Mouse (Mus musculus) fibroblast of lung, adult 2 months (primary cell): ENCODE measurements around the gene Ap2s1.
A peak's percentile ranks its signal among the peaks of the same experiment; 100 is the strongest.

ENCODE experiments used
- DNase-seq: peaks from one replicate; pipeline ENCODE4 v3.0.0-alpha.2; 2011; ENCODE audit warnings: low read depth

The Ap2s1 gene

DNA sequence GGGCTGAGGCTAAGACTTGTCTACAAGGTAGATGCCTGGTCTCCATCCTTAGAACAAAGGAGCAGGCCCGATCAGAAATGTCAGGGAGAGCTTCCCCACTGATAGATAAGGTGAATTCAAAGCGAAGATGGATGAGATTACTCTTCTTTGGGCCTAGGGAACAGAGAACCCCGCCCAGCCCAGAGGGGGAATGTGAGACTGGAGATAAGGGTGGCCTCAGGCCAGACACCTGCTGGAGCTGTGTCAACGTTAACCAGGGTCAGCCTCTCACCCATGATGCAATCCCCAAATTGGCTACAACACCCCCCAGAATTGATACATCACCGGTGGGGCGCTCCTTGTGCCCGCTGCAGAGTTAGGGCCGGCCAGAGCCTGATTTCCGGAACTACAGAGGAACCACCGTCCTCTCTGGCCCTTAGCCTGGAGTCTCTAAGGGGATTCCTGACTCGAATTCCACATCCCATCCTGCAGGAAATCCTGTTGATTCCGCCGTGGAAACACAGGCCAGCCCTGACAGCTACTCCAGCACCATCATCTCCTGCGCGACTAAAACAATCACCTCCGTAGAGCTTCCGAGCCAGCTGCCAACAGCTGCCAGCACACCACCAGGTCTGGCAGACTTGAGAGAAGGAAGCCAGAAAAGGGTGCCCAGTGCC lies 17.3 kb downstream of the Ap2s1 start:
- no peak for DNase-seq

DNA sequence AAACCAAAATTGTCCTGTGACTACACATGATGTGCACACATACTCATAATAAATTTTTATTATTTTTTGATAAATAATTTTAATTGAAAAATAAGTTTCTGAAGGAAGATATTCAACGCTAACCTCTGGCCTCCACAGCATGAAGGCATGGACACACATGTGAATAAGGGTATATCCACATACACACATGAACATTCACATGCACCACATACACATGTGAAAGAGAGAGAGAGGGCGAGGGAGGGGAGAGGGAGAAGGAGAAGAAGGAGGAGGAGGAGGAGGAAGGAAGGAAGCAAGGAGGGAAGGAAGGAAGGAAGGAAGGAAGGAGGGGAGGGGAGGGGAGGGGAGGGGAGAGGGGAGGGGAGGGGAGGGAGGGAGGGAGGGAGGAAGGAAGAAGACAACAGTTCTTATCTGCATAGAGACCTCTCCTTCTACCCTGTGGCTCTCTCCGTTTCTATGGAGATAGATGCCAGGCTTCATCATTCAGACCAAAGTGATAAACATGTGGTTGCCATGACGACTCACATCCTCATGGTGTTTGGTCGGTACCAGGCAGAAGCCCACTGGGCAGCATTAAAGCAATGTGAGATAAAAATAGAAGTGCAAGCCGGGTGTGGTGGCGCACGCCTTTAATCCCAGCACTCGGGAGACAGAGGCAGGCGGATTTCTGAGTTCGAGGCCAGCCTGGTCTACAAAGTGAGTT lies 20.8 kb downstream of the Ap2s1 start:
- no peak for DNase-seq

DNA sequence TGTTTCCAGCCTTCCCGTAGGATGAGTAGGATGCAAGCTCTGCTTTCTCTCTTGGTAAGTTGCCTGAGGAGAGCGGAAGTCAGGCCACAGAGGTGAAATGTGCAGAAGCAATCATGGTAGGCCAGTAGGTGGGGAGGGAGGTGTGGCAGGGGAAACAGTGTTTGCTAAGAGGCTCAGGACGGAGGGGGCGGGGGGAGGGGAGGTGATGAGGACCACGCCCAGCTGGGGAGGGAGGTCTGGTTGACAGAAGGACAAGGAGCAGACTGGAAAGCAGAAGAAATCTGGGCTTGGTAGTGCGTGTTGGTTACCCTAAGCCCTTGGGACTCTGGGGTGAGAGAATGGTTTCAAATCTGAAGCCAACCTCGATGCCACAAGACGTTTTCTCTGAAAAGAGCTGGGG lies 22.1 kb downstream of the Ap2s1 start:
- no peak for DNase-seq

DNA sequence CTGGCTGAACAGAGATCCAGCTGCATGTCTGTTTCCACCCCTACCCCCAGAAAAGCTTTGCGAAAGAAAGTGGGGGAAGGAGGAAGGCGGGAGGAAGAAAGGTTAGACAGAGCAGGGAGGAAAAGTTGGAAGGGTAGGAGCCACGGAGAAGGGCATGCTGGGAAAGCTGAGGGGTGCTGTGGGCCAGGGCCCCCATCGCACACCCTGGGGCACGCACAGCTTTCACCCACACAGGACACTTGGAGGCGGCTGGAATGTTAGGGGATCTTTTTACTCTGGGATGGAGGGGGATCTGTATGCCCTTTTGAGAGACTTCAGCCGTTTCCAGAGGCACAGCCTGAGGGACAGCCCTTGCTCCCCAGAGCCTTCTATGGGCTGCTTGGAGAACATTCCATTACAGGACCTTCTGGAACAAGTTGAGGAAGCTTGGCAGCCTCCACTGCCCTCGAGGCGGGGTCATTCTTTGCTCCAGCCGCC lies 22.8 kb downstream of the Ap2s1 start:
- no peak for DNase-seq

DNA sequence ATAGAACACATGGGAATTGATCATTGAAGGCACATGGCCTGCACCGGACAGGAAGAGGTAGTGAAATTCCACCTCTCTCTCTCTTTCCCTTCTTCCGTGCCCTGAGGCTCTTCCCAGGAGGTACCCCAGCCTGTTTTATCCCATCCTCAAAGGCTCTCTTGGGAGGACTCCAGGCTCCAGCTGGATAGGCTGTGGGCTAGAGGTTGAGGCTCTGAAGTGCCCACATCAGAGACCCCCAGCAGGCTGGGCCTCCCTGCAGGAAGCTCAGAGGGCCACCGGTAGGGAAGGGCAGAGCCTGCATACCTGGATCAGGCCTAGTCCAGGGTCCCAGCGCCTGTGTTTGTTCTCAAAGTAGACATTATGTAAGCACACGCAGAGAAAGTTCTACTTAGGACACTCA lies 23.4 kb downstream of the Ap2s1 start:
- no peak for DNase-seq

DNA sequence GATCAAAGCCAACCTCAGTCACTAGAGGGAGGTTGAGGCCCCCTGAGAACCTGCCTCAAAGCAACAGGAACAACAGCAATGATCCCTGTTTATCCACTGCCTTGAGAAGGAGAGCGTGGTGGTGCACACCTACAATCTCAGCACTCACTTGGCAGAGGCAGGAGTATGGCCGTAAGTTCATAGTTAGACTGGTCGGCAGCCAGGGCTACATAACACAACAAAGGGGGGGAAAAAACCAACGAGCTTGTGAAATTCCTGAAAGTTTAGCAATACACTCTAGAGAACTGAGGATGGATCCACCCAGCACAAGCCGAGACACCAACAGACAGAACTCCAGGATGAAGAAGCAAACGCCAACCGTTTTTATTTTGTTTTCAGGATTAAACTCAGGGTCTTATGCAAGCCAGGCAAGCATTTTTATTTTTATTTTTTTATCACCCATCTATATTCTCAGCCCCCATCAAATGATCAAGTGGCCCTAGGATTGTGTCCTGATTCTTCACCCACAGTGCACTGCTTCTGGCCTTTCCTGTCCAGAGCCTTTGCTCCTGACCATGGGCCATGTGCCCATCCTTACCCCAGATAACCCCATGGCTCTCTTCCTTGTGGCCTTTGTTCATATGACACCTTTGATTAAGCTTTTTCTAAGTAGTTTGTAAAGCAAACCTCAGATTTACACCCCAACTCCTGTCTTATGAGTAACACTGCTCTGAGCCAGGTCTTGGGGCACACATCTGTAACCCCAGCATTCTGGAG lies 25.4 kb downstream of the Ap2s1 start:
- DNase-seq = no peak

DNA sequence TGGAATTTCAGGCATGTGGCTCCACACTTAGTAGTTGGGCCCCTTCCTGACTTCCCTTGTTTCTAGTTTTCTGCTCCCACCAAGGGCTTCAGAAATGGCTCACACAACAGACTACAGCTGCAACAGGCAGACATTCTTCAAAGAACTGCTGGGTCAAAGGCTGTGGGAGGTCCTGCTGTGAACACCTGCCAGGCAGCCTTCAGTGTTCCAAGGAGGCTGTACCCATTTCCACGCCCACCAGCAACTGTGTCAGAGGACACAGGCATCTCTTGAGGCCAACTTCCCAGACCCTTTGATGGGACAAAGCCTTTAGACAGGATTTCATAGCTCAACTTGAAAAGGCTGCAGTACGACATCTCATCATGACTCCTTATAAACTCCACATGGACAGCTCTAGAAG lies 28.2 kb downstream of the Ap2s1 start:
- DNase-seq = no peak

DNA sequence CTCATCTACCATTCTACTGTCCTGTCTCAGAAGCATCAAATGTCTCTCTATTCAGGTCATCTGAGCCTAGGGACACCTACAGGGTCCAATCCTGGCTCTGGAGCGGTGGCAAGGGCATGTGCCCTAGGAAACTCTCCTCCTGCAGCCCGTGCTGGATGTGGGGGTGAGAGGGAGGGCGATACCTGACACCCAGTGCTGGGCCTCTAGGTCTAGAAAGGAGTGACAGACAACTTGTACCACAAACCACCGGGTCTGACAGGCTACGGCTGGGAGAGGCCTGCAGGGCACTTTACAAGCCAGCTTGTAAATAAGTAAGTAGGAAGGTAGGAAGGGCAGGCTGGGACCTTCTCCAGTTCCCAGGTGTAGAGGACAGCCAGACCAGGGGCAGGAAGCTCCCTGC lies 37.7 kb downstream of the Ap2s1 start:
- DNase-seq = no peak

DNA sequence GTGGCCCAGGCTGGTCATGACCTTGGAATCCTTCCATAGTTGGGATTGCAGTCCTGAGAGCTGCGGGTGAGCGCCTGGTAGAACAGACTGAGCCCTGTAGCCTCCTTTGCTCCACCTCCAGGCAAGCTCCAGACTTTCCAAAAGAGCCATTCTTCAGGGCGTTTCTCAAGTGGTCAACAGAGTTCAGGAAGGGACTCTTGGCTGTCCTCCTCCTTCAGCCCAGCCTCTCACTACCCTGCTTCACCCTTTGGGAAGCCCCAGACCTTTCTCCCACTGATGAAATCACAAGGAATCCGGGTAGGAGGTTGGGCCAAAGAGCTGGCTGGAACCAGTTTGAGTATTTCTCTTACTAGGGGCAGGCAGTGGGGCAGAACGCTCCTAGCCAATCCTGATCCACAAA lies 41.9 kb downstream of the Ap2s1 start:
- peak; percentile 89 for DNase-seq

DNA sequence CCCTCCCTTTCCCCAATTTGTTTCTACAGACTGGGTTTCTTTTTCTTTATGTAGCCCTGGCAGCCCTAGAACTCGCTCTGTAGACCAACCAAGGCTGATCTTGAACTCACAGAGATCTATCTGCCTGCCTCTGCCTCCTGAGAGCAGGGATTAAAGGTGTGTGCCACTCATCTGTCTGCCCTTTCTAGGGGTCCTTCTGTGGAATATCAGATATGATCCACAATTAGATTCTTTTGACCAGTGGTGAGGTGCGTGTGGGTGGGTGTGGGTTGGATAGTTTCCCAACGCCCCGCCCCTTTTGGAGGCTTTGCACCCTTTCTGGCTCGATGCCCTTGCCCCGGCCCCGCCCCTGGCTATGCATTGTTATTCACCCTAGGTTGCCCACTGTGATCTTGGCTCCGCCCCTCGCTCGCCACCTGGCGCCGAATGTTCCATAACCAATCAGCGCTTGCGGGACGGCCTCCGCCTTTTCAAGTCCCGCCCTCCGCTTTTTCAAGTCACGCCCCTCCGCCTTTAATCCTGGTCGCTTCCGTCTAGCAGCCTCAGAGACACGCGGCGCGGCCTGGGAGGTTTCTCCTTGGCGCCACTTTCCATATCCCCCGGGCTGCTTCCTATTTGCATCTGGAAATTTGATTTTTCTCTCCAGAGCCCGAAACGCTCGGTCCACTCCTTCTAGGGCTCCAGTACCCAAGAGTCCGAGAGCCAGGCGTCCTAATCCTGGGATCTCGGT lies 42.8 kb downstream of the Ap2s1 start, which contains the start of gene Slc1a5:
TSS of gene Slc1a5 (plus strand) at position 516 of the 730 bp plus-strand sequence.
- DNase-seq = peak; percentile 78

DNA sequence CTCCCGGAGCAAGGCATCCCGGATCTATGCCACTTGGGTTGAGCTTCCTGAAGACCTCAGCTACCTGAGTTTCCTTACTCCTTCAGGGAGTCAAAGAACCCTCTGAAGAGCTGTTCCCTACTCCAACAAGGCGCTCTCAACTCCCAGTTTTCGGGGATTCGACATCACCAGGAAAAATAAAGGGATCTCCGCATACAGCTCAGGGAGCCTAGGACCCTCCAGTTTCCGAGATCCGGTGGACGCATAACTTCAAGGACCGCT lies 43.3 kb downstream of the Ap2s1 start:
- no peak for DNase-seq

DNA sequence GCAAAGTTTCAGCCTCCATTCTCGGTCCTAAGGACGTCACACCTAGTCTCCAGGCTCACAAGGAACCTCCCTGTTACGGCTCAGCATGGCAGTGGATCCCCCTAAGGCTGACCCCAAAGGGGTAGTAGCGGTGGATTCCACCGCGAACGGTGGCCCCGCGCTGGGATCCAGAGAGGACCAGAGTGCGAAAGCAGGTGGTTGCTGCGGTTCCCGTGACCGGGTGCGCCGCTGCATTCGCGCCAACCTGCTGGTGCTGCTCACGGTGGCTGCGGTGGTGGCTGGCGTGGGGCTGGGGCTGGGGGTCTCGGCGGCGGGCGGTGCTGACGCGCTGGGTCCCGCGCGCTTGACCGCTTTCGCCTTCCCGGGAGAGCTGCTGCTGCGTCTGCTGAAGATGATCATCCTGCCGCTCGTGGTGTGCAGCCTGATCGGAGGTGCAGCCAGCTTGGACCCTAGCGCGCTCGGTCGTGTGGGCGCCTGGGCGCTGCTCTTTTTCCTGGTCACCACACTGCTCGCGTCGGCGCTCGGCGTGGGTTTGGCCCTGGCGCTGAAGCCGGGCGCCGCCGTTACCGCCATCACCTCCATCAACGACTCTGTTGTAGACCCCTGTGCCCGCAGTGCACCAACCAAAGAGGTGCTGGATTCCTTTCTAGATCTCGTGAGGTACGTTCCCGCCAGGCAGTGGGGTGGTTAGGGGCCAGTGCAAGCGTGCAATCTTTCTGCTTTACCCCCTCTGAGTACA lies 43.8 kb downstream of the Ap2s1 start:
- DNase-seq = no peak

DNA sequence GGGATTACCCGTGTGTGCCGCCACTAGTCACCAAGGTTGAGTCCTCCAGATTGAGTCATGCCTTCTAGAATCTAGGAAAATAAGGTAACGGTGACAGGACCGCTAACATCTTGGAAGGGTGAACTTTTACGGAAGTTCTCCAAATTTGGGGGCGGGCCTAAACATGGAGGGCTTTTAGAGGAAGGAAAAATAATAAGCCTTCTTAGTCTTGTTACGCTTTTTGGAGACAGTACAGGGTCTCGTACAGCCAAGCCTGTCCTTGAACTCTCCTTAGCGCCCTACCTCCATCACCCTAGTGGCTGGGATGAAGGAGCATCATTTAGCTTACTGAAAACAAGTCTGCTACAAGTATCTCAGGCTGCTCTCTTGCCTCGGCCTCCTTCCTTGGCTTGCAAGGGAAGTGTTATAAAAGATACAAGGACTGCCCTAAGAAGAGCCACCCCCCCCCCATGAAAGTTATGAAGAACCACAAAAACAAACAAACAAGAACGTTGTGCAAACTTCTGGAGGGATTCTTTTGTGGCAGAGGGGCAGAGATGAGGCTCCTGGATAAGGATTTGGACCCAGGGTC lies 44.4 kb downstream of the Ap2s1 start:
- no peak for DNase-seq

DNA sequence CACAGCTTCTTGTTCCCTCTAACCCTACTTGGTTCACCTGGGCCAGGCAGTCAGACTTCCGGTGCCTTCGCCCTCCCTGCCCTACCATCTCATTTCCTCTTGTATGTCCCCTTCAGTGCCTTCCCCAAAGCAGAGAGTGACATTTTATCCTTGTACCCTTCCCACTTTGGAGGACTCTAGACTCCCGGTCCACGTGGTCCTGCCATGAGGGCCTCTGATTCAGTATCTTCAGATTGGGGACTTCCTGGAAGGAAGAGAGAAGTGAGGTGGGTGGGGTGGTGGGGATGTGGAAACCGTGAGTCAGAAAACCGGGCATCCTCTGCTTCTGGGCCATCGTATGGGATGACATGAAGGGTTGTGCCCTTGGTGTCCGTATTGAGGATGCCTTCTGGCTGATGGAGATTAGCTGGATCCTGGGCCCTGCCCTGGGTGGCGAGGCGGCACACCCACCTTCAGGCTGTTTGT lies 45.0 kb downstream of the Ap2s1 start:
- no peak for DNase-seq

DNA sequence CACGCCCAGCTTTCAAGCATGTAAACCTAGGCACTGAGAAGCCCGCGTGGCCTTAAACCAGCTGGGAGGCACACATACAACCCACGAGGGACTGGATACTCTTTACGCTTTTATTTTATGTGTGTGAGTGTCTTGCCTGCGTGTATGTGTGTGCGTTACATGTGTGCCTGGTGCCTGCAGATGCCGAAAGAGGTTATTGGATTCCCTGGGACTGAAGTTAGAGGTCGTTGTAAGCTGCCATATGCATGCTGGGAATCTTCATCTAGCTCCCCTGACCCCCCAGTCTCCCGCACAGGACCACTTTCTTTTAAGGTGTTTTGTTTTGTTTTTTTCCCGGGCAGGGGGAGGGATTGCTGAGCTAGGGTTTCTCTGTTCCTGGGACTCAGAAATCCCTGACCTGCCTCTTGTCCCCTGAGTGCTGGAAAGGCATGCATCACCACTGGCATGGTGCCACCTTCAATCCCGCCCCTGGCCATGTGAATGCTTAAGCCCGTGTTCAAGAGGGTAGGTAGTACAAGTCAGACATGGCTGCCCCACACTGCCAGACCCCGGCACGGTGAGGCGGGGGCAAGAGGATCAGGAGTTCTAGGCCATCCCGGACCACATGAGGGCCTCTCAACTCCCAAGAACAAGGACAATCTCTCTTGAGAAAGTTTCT lies 45.7 kb downstream of the Ap2s1 start:
- DNase-seq = no peak

DNA sequence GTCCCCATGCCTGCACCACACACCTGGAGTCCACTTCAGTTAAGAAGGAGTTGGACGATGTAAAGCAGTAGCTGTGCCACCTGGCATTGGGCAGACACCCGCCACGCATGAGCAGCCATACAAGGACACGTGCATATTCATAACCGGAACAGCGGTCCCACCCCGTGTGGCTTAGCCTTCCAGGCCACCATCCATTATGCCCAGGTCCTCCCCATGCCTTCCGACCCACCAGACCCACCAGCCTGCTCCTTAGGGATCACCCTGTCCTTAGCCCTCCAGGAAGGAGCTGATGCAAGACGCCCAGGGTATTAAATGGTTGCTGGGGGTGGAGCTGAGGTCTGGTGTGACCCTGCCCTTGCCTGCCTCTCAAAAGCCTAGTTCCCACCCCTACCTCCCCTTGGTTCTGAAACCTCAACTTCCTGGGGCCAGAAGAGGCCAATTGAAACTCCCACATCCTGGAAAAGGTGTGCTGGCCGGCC lies 46.3 kb downstream of the Ap2s1 start:
- DNase-seq = no peak

DNA sequence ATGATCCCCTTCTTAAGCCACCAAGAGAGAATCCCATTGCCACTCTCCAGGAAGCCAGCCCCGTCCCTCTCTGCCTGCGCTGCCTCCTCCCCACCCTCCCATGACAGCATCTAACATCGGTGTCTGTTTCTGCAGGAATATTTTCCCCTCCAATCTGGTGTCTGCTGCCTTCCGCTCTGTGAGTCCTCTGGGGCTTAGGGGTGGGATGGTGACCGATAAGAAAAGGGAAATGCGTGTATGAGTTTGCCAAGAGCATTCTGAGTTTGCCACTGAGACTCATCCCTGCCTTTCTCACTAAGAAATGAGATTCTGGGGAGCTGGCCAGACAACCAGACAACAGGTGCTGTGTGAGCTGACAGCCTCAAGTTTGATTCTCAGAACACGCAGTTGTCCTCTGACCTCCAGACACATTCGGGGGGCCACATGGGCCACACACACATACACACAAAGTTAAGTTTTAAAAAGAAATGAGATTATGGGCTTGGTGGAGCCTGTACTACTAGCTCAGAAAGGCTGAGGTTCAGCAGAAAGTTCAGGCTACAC lies 47.4 kb downstream of the Ap2s1 start:
- DNase-seq = no peak

DNA sequence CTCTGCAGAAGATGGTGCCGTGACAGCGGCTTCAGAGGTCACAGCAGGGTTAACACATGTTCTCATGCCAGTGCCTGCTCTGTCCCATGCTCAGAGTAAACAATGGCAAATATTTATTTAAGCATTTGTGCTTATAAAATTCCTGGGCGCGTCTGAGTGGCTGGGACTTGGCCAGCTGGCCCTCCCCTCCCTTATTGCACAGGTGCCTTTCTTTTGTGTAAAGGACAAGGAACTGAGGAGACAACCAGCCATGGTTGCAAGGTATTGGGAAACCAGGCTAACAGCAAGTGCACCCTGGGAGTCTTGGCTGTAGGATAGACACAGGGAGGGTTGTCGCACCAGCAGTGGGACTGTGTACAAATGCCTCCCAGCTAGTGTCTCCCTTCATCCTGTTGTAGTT lies 54.1 kb downstream of the Ap2s1 start:
- no peak for DNase-seq

DNA sequence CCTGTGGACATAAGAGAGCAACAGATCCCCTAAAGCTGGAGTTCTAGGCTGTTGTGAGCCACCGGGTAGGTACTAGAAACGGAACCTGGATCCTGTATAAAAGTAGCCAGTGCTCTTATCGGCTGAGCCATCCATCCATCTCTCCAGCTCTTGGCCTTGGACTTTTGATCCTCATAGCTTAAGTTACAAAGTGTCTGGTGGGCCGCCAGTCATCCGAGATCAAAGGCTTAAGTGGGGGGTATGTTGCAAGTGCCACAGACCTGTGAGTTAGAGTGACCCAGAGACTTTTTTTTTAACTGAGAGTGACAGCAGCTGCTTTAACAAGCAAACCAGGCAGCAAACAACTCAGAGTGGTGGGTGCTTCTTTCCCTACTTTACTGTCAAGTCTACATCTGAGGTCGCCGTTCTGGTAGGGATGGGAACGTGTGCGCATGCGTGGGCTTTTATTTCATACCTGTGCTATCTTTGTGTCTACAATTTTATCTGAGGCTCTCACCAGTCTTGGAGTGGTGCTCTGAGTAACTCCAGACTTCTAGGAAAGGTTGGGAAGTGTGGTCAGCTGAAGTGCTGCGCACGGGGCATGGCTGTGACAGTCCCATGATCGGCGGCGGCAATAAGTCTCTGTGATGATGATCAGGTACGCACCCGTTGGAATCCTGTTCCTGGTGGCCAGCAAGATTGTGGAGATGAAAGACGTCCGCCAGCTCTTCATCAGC lies 55.0 kb downstream of the Ap2s1 start:
- DNase-seq = no peak

DNA sequence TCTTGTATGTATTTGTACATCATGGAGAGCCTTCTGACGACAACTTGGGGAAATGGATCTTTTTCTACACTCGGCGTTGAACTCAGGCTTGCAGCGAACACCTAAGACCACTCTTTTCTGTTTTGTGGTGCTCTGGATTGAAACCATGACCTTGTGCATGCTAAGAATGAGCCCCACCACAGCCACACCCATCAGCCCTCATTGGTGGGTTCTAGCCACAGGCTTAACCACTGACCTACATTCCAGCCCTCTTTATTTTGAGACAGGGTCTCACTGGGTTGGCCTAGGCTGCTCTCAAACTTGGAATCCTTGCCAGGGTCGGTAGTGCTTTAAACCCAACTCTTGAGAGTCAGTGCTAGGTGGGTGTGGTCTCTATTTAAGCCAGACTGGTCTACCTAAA lies 56.7 kb downstream of the Ap2s1 start:
- DNase-seq = no peak
